ENCODE assay signal across 7 mouse cellular contexts in the genomic region with DNA sequence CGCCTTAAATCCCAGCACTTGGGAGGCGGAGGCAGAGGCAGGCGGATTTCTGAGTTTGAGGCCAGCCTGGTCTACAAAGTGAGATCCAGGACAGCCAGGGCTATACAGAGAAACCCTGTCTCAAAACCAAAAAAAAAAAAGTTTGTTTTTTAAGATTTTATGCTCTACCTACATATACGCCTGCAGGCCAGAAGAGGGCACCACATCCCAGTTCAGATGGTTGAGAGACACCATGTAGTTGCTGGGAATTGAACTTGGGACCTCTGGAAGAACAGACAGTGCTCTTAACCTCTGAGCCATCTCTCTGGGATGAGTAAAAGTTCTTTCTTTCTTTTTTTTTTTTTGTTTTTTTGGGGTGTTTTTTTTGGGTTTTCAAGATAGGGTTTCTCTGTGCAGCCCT. TPM values are rescaled to one million over a fixed set of nuclear protein-coding genes. Genes with fewer than 3 reads are reported as not detected.
DNase-seq lines count a peak whose midpoint lies in the region; ATAC-seq and TF ChIP-seq lines count a peak whose summit lies in the region.
"Not testable (repeated sequence)": the region's sequence is repeated elsewhere in the genome, so short reads cannot be mapped to it uniquely, and the experiment has no call there.

No protein-coding gene starts in this region.

- peak; percentile 26 for TF ChIP-seq CTCF in ES-Bruce4 (IDR thresholded peaks at IDR 0.05; ENCODE audit: low read depth, low read length)
- TF ChIP-seq CTCF in kidney, adult 2 months (conservative IDR thresholded peaks at IDR 0.05; ENCODE audit: insufficient read depth, insufficient read length, low read depth, low read length): peak; percentile 35; the same call in 1 of the 2 replicates
- TF ChIP-seq CTCF in liver, embryonic 14.5 days (IDR thresholded peaks at IDR 0.05; ENCODE audit: low read depth): peak; percentile 50

- not testable (repeated sequence) for H3K9ac ChIP-seq in ES-Bruce4 (ENCODE audit: low read depth, poor library complexity, severe bottlenecking); liver, embryonic 14.5 days (replicated peaks)

- not testable (repeated sequence) for H3K4me2 ChIP-seq in liver, embryonic 14.5 days (ENCODE audit: low read depth)

- DNase-seq in 3T3-L1 (ENCODE audit: low read depth, low spot score) (peak; percentile 50), WW6 (ENCODE audit: low read depth, low spot score) (peak; percentile 40)
- DNase-seq in embryo, embryonic 11 days: peak; percentile 5
- DNase-seq in kidney, adult 2 months; liver, embryonic 14.5 days (ENCODE audit: low read depth in 3 of 3, low spot score in 3 of 3): not testable (repeated sequence)
- DNase-seq in retina, embryonic 14.5 days (ENCODE audit: low spot score): peak; percentile 11

- H3K9me3 ChIP-seq in ES-Bruce4 (replicated peaks; ENCODE audit: control insufficient read depth, insufficient read depth, low read length, poor library complexity, severe bottlenecking); liver, embryonic 14.5 days (ENCODE audit: control insufficient read depth, low read length): not testable (repeated sequence)

- TF ChIP-seq POLR2A in ES-Bruce4 (IDR thresholded peaks at IDR 0.05; ENCODE audit: insufficient read depth, low read length); kidney, adult 2 months (IDR thresholded peaks at IDR 0.05; ENCODE audit: low read depth, low read length): not testable (repeated sequence)

- not testable (repeated sequence) for H3K27me3 ChIP-seq in ES-Bruce4 (ENCODE audit: control insufficient read depth, insufficient read depth, low read length, poor library complexity, severe bottlenecking); kidney, adult 2 months (replicated peaks; ENCODE audit: control insufficient read depth, insufficient read depth, low read length); liver, embryonic 14.5 days (ENCODE audit: control insufficient read depth, insufficient read depth, low read length)

- not testable (repeated sequence) for H3K4me3 ChIP-seq in ES-Bruce4 (ENCODE audit: low read depth, low read length); kidney, adult 2 months (ENCODE audit: insufficient read depth, low read depth, low read length); liver, embryonic 14.5 days (ENCODE audit: insufficient read depth in 1 of 2, low read depth in 2 of 2, low read length in 2 of 2)

- WGBS in kidney, adult 2 months: 97% methylated on average over 4 of the region's 4 CpGs
- 87% methylated on average over 4 of the region's 4 CpGs for WGBS in liver, embryonic 14.5 days (ENCODE audit: insufficient replicate concordance)

- not testable (repeated sequence) for TF ChIP-seq EP300 in ES-Bruce4 (IDR thresholded peaks at IDR 0.05; ENCODE audit: insufficient read depth, low read depth, low read length); liver, embryonic 14.5 days (IDR thresholded peaks at IDR 0.05; ENCODE audit: low read depth)

- ATAC-seq in liver, embryonic 14.5 days (ENCODE audit: insufficient read depth): not testable (repeated sequence)

- H3K27ac ChIP-seq in ES-Bruce4 (ENCODE audit: insufficient read depth, low read length); kidney, adult 2 months (ENCODE audit: insufficient read depth, low read depth, low read length); liver, embryonic 14.5 days: not testable (repeated sequence)

- not testable (repeated sequence) for H3K4me1 ChIP-seq in ES-Bruce4 (ENCODE audit: control insufficient read depth, insufficient read depth, low read length); kidney, adult 2 months (ENCODE audit: control insufficient read depth, insufficient read depth, low read length); liver, embryonic 14.5 days (replicated peaks; ENCODE audit: control insufficient read depth in 2 of 2, insufficient read depth in 2 of 2, low read length in 1 of 2)

- peaks cover 94% of the 10 kb centered on the region for H3K36me3 ChIP-seq in ES-Bruce4 (ENCODE audit: control insufficient read depth, insufficient read depth, low read length, poor library complexity, severe bottlenecking)
- peaks cover 32% of the 10 kb centered on the region for H3K36me3 ChIP-seq in kidney, adult 2 months (ENCODE audit: control insufficient read depth, insufficient read depth, low read length)
- H3K36me3 ChIP-seq in liver, embryonic 14.5 days (replicated peaks; ENCODE audit: control insufficient read depth, insufficient read depth, low read depth): peaks cover 88% of the 10 kb centered on the region

RNA-seq across cellular contexts. Expression of gene BC030499, which starts 14.5 kb away (rescaled TPM):
- 0.75 and 1.1 TPM in 2 replicates for polyA plus RNA-seq in ES-Bruce4 (2011; ENCODE audit: insufficient read depth, insufficient read length, low read depth, missing spikeins)
- 0.15 and 0.19 TPM in 2 replicates for polyA plus RNA-seq in kidney, adult 2 months (2012; rRNA removed)
- polyA plus RNA-seq in liver, embryonic 14.5 days (2012; rRNA removed): 0.17 and 0.25 TPM in 2 replicates
- 0.06 TPM in 1 of 2 replicates, not detected in the other for polyA plus RNA-seq in liver, embryonic 14.5 days (2014; fragmentation: Nextera tagmentation; extraction: Ambion mirVana)

RNA-seq across cellular contexts. Expression of gene 2610507B11Rik, which starts 14.6 kb away (rescaled TPM):
- polyA plus RNA-seq in ES-Bruce4 (2011; ENCODE audit: insufficient read depth, insufficient read length, low read depth, missing spikeins): 108 and 112 TPM in 2 replicates
- polyA plus RNA-seq in kidney, adult 2 months (2012; rRNA removed): 103 and 122 TPM in 2 replicates
- 17.3 and 20.5 TPM in 2 replicates for polyA plus RNA-seq in liver, embryonic 14.5 days (2012; rRNA removed)
- polyA plus RNA-seq in liver, embryonic 14.5 days (2014; fragmentation: Nextera tagmentation; extraction: Ambion mirVana): 26.5 and 32.8 TPM in 2 replicates

RNA-seq across cellular contexts. Expression of gene Spag5, which starts 25.2 kb away (rescaled TPM):
- 66.9 and 68.8 TPM in 2 replicates for polyA plus RNA-seq in ES-Bruce4 (2011; ENCODE audit: insufficient read depth, insufficient read length, low read depth, missing spikeins)
- polyA plus RNA-seq in kidney, adult 2 months (2012; rRNA removed): 13.2 and 15.0 TPM in 2 replicates
- 27.8 and 39.7 TPM in 2 replicates for polyA plus RNA-seq in liver, embryonic 14.5 days (2012; rRNA removed)
- 27.6 and 31.5 TPM in 2 replicates for polyA plus RNA-seq in liver, embryonic 14.5 days (2014; fragmentation: Nextera tagmentation; extraction: Ambion mirVana)

RNA-seq across cellular contexts. Expression of gene Supt6, which starts 30.4 kb away (rescaled TPM):
- polyA plus RNA-seq in ES-Bruce4 (2011; ENCODE audit: insufficient read depth, insufficient read length, low read depth, missing spikeins): 73.2 and 73.4 TPM in 2 replicates
- polyA plus RNA-seq in kidney, adult 2 months (2012; rRNA removed): 17.8 and 20.7 TPM in 2 replicates
- 7.4 and 8.4 TPM in 2 replicates for polyA plus RNA-seq in liver, embryonic 14.5 days (2012; rRNA removed)
- 7.4 and 7.8 TPM in 2 replicates for polyA plus RNA-seq in liver, embryonic 14.5 days (2014; fragmentation: Nextera tagmentation; extraction: Ambion mirVana)

RNA-seq across cellular contexts. Expression of gene Sdf2, which starts 30.6 kb away (rescaled TPM):
- polyA plus RNA-seq in ES-Bruce4 (2011; ENCODE audit: insufficient read depth, insufficient read length, low read depth, missing spikeins): 53.9 and 56.6 TPM in 2 replicates
- polyA plus RNA-seq in kidney, adult 2 months (2012; rRNA removed): 127 and 129 TPM in 2 replicates
- polyA plus RNA-seq in liver, embryonic 14.5 days (2012; rRNA removed): 31.6 and 34.3 TPM in 2 replicates
- 30.7 and 30.8 TPM in 2 replicates for polyA plus RNA-seq in liver, embryonic 14.5 days (2014; fragmentation: Nextera tagmentation; extraction: Ambion mirVana)
